Mouse (Mus musculus): ENCODE results near the gene Cptp. TPM values are rescaled to one million over a fixed set of nuclear protein-coding genes. Genes with fewer than 3 reads are reported as not detected.

Gene Cptp
- polyA plus RNA-seq, 1 experiment from 2014 or later = 20.5 TPM

GRCm38 (mm10) chr4:155838187-155839153 lies 30.8 kb downstream of the Cptp start:
- no peaks in the 10 kb centered on the region for H3K9me3 ChIP-seq
- H3K4me1 ChIP-seq = peaks cover 29% of the 10 kb centered on the region
- H3K4me2 ChIP-seq (replicated peaks) = no peak overlapping the region
- H3K36me3 ChIP-seq = 0 out of 2 replicates have a peak, but pooled peaks cover 5% of the 10 kb centered on the region
- WGBS = 66% methylated on average over 8 of the region's 8 CpGs
- H3K4me3 ChIP-seq = no peak overlapping the region
- no peak overlapping the region for H3K9ac ChIP-seq (replicated peaks)
- H3K27me3 ChIP-seq = peaks cover 13% of the 10 kb centered on the region
- H3K27ac ChIP-seq (replicated peaks) = no peak overlapping the region
- no peak for ATAC-seq (replicated peaks)

- no peak for ATAC-seq (replicated peaks)
- no peak overlapping the region for H3K9ac ChIP-seq (replicated peaks)
- WGBS = 83% methylated on average over 11 of the region's 11 CpGs
These were observed 31.7 kb downstream of the Cptp start for GRCm38 (mm10) chr4:155837404-155838010.

GRCm38 (mm10) chr4:155833836-155834235 lies 35.4 kb downstream of the Cptp start:
- 35% methylated on average over 2 of the region's 2 CpGs for WGBS
- Histone ChIP-seq H3K4me2 (replicated peaks) (no peak overlapping the region), H3K27ac (replicated peaks) (peak overlapping the region; percentile 58), H3K4me3 (no peak overlapping the region), H3K4me1 (peaks cover 29% of the 10 kb centered on the region), H3K36me3 (0 out of 2 replicates have a peak, but pooled peaks cover 5% of the 10 kb centered on the region), H3K27me3 (no peaks in the 10 kb centered on the region), H3K9me3 (no peaks in the 10 kb centered on the region), H3K9ac (replicated peaks) (peak overlapping the region; percentile 8; the same call in 1 of the 2 replicates)
- no peak for ATAC-seq (replicated peaks)

More at GRCm38 (mm10) chr4:155837404-155838010, 31.7 kb downstream of the Cptp start:
- Histone ChIP-seq H3K9me3 (no peaks in the 10 kb centered on the region), H3K4me2 (replicated peaks) (no peak overlapping the region), H3K36me3 (0 out of 2 replicates have a peak, but pooled peaks cover 5% of the 10 kb centered on the region), H3K4me1 (peaks cover 38% of the 10 kb centered on the region), H3K27me3 (peaks cover 13% of the 10 kb centered on the region), H3K27ac (replicated peaks) (no peak overlapping the region), H3K4me3 (no peak overlapping the region)

DNA sequence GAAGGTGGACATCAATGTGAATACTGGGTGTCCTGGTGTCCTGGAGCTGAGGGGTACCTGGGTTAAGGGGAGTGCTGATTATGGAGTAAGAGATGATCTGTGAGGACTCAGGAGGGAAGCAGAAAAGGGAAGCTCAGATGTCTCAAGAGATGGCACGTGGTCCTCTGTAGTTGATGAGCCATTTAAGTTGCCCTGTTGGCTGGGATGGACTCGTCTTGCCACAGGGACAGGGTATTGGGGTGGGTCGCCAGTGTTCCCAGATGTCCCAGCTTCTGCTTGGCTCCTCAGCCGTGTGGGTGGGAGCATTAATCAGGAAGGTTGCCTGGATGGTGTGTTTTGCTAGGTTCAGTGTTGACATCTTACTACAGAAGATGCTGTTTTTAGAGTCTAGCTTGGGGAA lies 36.0 kb downstream of the Cptp start:
- Histone ChIP-seq H3K9me3 (no peaks in the 10 kb centered on the region), H3K27me3 (no peaks in the 10 kb centered on the region), H3K4me3 (no peak overlapping the region), H3K4me1 (peaks cover 29% of the 10 kb centered on the region), H3K27ac (replicated peaks) (no peak overlapping the region), H3K4me2 (replicated peaks) (no peak overlapping the region), H3K9ac (replicated peaks) (no peak overlapping the region), H3K36me3 (0 out of 2 replicates have a peak, but pooled peaks cover 5% of the 10 kb centered on the region)
- ATAC-seq (replicated peaks) = no peak
- 90% methylated on average over 4 of the region's 4 CpGs for WGBS

DNA sequence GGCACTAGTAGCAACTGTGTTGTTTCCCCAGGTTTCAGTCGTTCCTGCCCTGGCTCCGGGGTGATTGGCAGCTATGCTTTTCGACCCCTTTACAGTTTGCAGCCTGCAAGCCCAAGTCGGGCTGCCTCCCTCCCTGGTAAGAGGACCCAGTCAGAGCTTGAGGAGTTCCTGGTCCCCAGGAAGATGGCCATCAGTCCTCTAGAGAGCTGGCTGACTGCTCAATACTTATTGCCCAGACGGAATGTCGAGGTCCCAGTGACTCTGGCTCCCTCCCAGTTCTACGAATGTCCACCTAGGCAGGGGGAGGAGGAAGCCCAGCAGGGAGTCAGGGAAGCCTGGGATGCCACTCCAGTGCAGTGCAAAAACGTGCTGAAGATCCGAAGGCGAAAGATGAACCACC lies 36.9 kb downstream of the Cptp start:
- H3K4me3 ChIP-seq = peak overlapping the region; percentile 78
- peaks cover 11% of the 10 kb centered on the region; the same call in 1 of the 2 replicates for H3K36me3 ChIP-seq
- H3K4me2 ChIP-seq (replicated peaks) = peak overlapping the region; percentile 98
- H3K27ac ChIP-seq (replicated peaks) = no peak overlapping the region
- H3K27me3 ChIP-seq = no peaks in the 10 kb centered on the region
- peak overlapping the region; percentile 78 for H3K9ac ChIP-seq (replicated peaks)
- WGBS = 60% methylated on average over 10 of the region's 10 CpGs
- no peak for ATAC-seq (replicated peaks)
- peaks cover 29% of the 10 kb centered on the region for H3K4me1 ChIP-seq
- H3K9me3 ChIP-seq = no peaks in the 10 kb centered on the region

- Histone ChIP-seq H3K9ac (replicated peaks) (peak overlapping the region; percentile 78), H3K36me3 (peaks cover 15% of the 10 kb centered on the region), H3K27ac (replicated peaks) (peak overlapping the region; percentile 92), H3K4me2 (replicated peaks) (peak overlapping the region; percentile 98), H3K9me3 (no peaks in the 10 kb centered on the region), H3K4me3 (peak overlapping the region; percentile 78), H3K27me3 (no peaks in the 10 kb centered on the region), H3K4me1 (peaks cover 29% of the 10 kb centered on the region)
- WGBS = 1% methylated on average over 25 of the region's 25 CpGs
- ATAC-seq (replicated peaks) = no peak
These were observed 37.4 kb downstream of the Cptp start for GRCm38 (mm10) chr4:155831831-155832230.

DNA sequence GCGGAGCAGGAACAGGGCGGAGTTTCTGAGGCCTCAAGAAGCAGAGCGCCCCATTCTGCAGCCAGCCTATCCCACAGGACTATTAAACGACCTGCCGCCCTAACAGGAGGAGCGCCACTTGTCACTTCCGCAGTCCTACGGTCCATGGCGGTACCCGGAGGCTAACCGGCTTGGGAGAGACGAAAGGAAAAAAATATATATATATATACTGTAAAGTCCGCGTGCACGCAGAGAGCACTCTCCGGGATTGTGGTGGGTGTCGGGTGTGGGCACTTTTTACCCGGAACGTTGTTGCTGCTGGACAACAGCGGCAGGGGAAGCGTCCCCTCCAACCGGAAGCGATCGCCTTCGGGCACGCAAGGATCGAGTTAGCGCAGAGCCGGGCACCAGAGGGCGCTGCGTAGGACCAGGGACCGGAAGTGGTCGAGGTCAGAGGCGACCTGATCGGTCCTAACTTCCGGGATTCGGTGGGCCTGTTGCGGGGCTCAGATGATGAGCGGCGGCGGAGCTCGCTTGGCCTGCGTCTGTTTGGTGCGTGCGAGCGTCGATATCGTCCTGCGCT lies 38.0 kb downstream of the Cptp start, which contains the start of gene Aurkaip1:
TSS of gene Aurkaip1 (plus strand) at position 68 of the 562 bp plus-strand sequence.
- Histone ChIP-seq H3K4me3 (peak within 1 kb of the TSS; percentile 78), H3K4me2 (replicated peaks) (peak within 1 kb of the TSS; percentile 98), H3K27ac (replicated peaks) (peak within 1 kb of the TSS; percentile 92), H3K4me1 (peaks cover 29% of the 10 kb centered on the region), H3K36me3 (peaks cover 21% of the 10 kb centered on the region), H3K9me3 (no peaks in the 10 kb centered on the region), H3K9ac (replicated peaks) (peak within 1 kb of the TSS; percentile 78), H3K27me3 (no peaks in the 10 kb centered on the region)
- peak; percentile 94 for ATAC-seq (replicated peaks)
- under 1% methylated on average over 49 of the region's 49 CpGs for WGBS

- H3K9ac ChIP-seq (replicated peaks) = no peak overlapping the region
- H3K4me2 ChIP-seq (replicated peaks) = peak overlapping the region; percentile 98; the same call in 1 of the 2 replicates
- H3K36me3 ChIP-seq = peaks cover 24% of the 10 kb centered on the region
- H3K4me3 ChIP-seq = peak overlapping the region; percentile 78
- ATAC-seq (replicated peaks) = no peak
- H3K27ac ChIP-seq (replicated peaks) = peak overlapping the region; percentile 92; the same call in 1 of the 2 replicates
- peaks cover 29% of the 10 kb centered on the region for H3K4me1 ChIP-seq
- H3K27me3 ChIP-seq = no peaks in the 10 kb centered on the region
- 56% methylated on average over 8 of the region's 8 CpGs for WGBS
- no peaks in the 10 kb centered on the region for H3K9me3 ChIP-seq
These were observed 38.6 kb downstream of the Cptp start for GRCm38 (mm10) chr4:155830596-155830995.

DNA sequence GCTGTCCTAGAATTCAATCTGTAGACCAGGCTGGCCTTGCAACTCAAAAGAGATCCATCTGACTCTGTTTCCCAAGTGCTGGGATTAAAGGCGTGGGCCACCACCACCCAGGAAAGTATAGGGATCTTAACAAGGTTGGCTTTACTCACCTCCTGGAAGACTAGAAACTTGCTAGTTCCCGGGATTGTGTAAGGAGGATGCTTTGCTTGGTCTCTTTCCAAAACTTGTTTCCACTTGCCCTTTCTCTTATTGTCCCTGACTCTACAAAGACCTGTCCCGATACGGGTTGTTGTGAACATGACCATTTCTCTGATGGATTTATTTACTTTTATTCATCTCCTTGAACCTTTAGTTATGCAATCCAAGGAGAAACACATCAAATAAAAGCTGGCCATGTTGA lies 39.4 kb downstream of the Cptp start:
- Histone ChIP-seq H3K9me3 (no peaks in the 10 kb centered on the region), H3K27me3 (no peaks in the 10 kb centered on the region), H3K27ac (replicated peaks) (no peak overlapping the region), H3K4me2 (replicated peaks) (no peak overlapping the region), H3K36me3 (peaks cover 26% of the 10 kb centered on the region), H3K4me1 (peaks cover 29% of the 10 kb centered on the region), H3K4me3 (no peak overlapping the region), H3K9ac (replicated peaks) (no peak overlapping the region)
- 90% methylated on average over 4 of the region's 4 CpGs for WGBS
- no peak for ATAC-seq (replicated peaks)

DNA sequence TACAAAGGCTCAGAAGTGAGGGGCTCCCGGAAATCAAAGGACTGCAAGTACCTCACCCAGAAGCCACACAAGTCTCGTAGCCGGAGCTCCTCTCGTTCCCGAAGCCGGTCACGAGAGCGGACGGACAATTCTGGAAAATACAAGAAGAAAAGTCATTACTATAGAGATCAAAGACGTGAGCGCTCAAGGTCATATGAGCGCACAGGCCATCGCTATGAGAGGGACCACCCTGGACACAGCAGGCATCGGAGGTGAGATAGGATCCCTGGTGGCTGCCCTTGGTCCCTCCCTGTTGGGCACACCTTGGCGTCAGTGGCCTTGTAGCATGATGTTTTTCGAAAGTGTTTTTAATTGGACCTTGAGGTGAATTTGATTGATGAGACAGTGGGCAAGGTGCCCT lies 45.8 kb downstream of the Cptp start:
- Histone ChIP-seq H3K9ac (replicated peaks) (no peak overlapping the region), H3K27me3 (no peaks in the 10 kb centered on the region), H3K9me3 (no peaks in the 10 kb centered on the region), H3K4me1 (no peaks in the 10 kb centered on the region), H3K4me2 (replicated peaks) (no peak overlapping the region), H3K4me3 (no peak overlapping the region), H3K27ac (replicated peaks) (no peak overlapping the region), H3K36me3 (peaks cover 88% of the 10 kb centered on the region)
- 96% methylated on average over 16 of the region's 16 CpGs for WGBS
- no peak for ATAC-seq (replicated peaks)

DNA sequence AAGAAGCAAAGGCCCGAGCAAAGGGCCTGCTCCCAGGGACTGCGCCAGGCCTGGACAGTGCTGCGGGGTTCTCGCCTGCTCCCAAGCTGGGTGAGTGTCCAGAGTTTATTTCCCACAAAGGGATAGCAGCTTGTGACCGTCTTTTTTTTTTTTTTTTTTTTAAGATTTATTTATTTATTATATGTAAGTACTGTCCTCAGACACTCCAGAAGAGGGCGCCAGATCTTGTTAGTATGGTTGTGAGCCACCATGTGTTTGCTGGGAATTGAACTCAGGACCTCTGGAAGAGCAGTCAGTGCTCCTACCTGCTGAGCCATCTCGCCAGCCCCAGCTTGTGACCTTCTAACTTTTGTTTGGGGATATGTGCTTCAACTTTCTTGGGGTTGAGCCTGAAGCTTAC lies 48.2 kb downstream of the Cptp start:
- H3K4me3 ChIP-seq = no peak overlapping the region
- ATAC-seq (replicated peaks) = no peak
- no peaks in the 10 kb centered on the region for H3K4me1 ChIP-seq
- H3K9ac ChIP-seq (replicated peaks) = no peak overlapping the region
- H3K27ac ChIP-seq (replicated peaks) = no peak overlapping the region
- no peaks in the 10 kb centered on the region for H3K27me3 ChIP-seq
- no peaks in the 10 kb centered on the region for H3K9me3 ChIP-seq
- peaks cover 95% of the 10 kb centered on the region for H3K36me3 ChIP-seq
- WGBS = 79% methylated on average over 7 of the region's 7 CpGs
- H3K4me2 ChIP-seq (replicated peaks) = no peak overlapping the region

- no peak for ATAC-seq (replicated peaks)
- 74% methylated on average over 4 of the region's 4 CpGs for WGBS
- no peak overlapping the region for H3K9ac ChIP-seq (replicated peaks)
- no peaks in the 10 kb centered on the region for H3K9me3 ChIP-seq
- no peak overlapping the region for H3K4me2 ChIP-seq (replicated peaks)
- H3K4me3 ChIP-seq = no peak overlapping the region
- peaks cover 82% of the 10 kb centered on the region for H3K36me3 ChIP-seq
- H3K27ac ChIP-seq (replicated peaks) = no peak overlapping the region
- H3K4me1 ChIP-seq = peaks cover 19% of the 10 kb centered on the region
- H3K27me3 ChIP-seq = no peaks in the 10 kb centered on the region
These were observed 51.7 kb downstream of the Cptp start for GRCm38 (mm10) chr4:155817533-155817932.
